Mouse (Mus musculus): ENCODE data around the gene Pop7. TPM values are rescaled to one million over a fixed set of nuclear protein-coding genes. Genes with fewer than 3 reads are reported as not detected.

Pop7 gene
- polyA plus RNA-seq, 1 experiment from 2014 or later = 57.8 TPM

DNA sequence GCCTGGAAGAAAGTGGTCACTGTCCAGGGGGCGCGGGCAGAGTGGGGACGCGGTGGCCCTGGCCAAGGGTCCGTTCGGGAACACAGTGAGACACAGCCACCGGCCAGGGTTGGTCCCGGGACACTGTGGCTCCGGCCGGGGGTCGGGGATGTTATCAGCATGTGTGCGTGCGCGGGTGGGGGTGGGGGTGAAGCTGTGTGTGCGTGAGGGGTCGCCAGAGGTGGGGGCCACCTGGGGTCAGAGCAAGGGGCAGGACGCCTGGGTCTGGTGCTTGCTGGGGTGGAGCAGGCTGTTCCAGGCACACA lies 16.5 kb downstream of the Pop7 start:
- 0 out of 2 replicates have a peak, but pooled peaks have one; percentile 21 for ATAC-seq (ENCODE audit: low FRiP score, low TSS enrichment)
- H3K4me3 ChIP-seq (ENCODE audit: low read length) = peak overlapping the region; percentile 27
- 0 out of 2 replicates have a peak, but pooled peaks cover 8% of the 10 kb centered on the region for H3K27me3 ChIP-seq (ENCODE audit: control insufficient read depth, insufficient read depth, low read length)
- 3% methylated on average over 17 of the region's 17 CpGs for WGBS
- H3K9ac ChIP-seq (ENCODE audit: low read depth, low read length) = peak overlapping the region; percentile 9
- H3K36me3 ChIP-seq (ENCODE audit: control insufficient read depth, insufficient read depth, low read length) = no peaks in the 10 kb centered on the region
- H3K4me1 ChIP-seq (ENCODE audit: control insufficient read depth, insufficient read depth, low read length) = no peaks in the 10 kb centered on the region
- peak overlapping the region; percentile 47 for H3K4me2 ChIP-seq (replicated peaks; ENCODE audit: low read depth, low read length)
- H3K27ac ChIP-seq (ENCODE audit: low read depth, low read length) = no peak overlapping the region
- no peaks in the 10 kb centered on the region for H3K9me3 ChIP-seq (ENCODE audit: control insufficient read depth, low read length)

DNA sequence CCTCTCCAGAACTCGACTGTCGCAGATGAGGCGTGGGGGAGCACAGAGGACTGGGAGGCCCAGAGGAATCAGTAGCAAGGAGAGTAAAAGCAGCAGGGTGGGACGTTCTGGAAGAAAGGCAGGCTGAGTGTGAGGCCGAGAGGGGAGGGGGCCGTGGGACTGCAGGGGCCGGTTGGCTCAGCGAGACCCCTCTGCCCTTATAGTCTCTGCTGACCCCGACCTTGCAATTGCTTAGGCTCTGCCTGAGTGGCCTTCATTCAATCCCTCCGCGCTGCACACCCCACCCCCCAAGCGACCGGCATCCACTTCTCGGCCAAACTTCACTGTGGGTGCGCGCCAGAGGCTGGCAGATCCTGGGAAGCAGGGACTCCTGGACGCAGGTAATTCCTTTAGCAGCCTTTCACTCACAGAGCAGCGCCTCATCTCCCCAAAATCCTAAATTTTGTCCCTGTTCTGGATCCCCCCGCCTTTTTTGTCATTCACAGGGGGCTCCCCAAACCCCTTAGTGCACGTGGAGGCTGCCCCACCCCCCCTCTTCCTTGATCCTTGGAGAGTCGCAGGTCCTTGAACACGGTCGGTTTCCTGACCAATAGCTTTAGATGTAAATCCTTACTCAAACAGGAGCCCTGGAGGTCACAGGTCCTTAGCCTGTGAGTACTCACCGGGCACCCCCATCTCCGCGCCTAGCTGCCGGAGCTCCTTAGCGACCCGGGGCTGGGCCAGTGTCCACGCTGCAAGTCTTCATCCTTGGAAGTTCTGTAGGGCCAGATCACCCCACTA lies 17.1 kb downstream of the Pop7 start:
- Histone ChIP-seq H3K9ac (ENCODE audit: low read depth, low read length) (peak overlapping the region; percentile 9; the same call in 1 of the 2 replicates), H3K27ac (ENCODE audit: low read depth, low read length) (no peak overlapping the region), H3K27me3 (ENCODE audit: control insufficient read depth, insufficient read depth, low read length) (0 out of 2 replicates have a peak, but pooled peaks cover 8% of the 10 kb centered on the region), H3K4me3 (ENCODE audit: low read length) (peak overlapping the region; percentile 27), H3K9me3 (ENCODE audit: control insufficient read depth, low read length) (no peaks in the 10 kb centered on the region), H3K4me1 (ENCODE audit: control insufficient read depth, insufficient read depth, low read length) (no peaks in the 10 kb centered on the region), H3K36me3 (ENCODE audit: control insufficient read depth, insufficient read depth, low read length) (no peaks in the 10 kb centered on the region), H3K4me2 (replicated peaks; ENCODE audit: low read depth, low read length) (peak overlapping the region; percentile 47)
- 9% methylated on average over 30 of the region's 30 CpGs for WGBS
- no peak for ATAC-seq (ENCODE audit: low FRiP score, low TSS enrichment)

- 36% methylated on average over 8 of the region's 8 CpGs for WGBS
- 0 out of 2 replicates have a peak, but pooled peaks cover 8% of the 10 kb centered on the region for H3K27me3 ChIP-seq (ENCODE audit: control insufficient read depth, insufficient read depth, low read length)
- H3K9ac ChIP-seq (ENCODE audit: low read depth, low read length) = no peak overlapping the region
- no peak for ATAC-seq (ENCODE audit: low FRiP score, low TSS enrichment)
- H3K4me2 ChIP-seq (replicated peaks; ENCODE audit: low read depth, low read length) = no peak overlapping the region
- no peaks in the 10 kb centered on the region for H3K36me3 ChIP-seq (ENCODE audit: control insufficient read depth, insufficient read depth, low read length)
- H3K4me3 ChIP-seq (ENCODE audit: low read length) = no peak overlapping the region
- H3K27ac ChIP-seq (ENCODE audit: low read depth, low read length) = no peak overlapping the region
- no peaks in the 10 kb centered on the region for H3K4me1 ChIP-seq (ENCODE audit: control insufficient read depth, insufficient read depth, low read length)
- H3K9me3 ChIP-seq (ENCODE audit: control insufficient read depth, low read length) = no peaks in the 10 kb centered on the region
These were observed 20.4 kb downstream of the Pop7 start for GRCm38 (mm10) chr5:137481897-137482296.

DNA sequence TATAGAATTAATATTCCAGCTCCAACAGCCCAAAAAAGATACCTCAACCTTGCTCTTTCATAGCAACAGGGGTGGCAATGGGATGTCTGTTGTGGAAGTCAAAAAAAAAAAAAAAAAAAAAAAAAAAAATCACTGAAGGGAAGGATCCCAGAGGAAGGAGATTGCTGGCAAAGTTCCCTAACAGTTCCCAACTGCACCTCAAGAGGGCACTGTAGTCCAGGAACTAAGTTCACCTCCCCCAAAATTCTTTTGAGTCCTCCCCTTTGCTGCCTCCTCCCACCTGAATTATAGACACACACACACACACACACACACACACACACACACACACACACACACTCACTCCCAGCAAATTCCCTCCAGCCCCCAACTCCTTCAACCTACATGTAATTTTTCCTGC lies 21.2 kb downstream of the Pop7 start:
- ATAC-seq (ENCODE audit: low FRiP score, low TSS enrichment) = no peak
- Histone ChIP-seq H3K36me3 (ENCODE audit: control insufficient read depth, insufficient read depth, low read length) (no peaks in the 10 kb centered on the region), H3K4me3 (ENCODE audit: low read length) (no peak overlapping the region), H3K4me1 (ENCODE audit: control insufficient read depth, insufficient read depth, low read length) (no peaks in the 10 kb centered on the region), H3K9me3 (ENCODE audit: control insufficient read depth, low read length) (no peaks in the 10 kb centered on the region), H3K27me3 (ENCODE audit: control insufficient read depth, insufficient read depth, low read length) (0 out of 2 replicates have a peak, but pooled peaks cover 5% of the 10 kb centered on the region), H3K27ac (ENCODE audit: low read depth, low read length) (no peak overlapping the region), H3K9ac (ENCODE audit: low read depth, low read length) (no peak overlapping the region), H3K4me2 (replicated peaks; ENCODE audit: low read depth, low read length) (no peak overlapping the region)

DNA sequence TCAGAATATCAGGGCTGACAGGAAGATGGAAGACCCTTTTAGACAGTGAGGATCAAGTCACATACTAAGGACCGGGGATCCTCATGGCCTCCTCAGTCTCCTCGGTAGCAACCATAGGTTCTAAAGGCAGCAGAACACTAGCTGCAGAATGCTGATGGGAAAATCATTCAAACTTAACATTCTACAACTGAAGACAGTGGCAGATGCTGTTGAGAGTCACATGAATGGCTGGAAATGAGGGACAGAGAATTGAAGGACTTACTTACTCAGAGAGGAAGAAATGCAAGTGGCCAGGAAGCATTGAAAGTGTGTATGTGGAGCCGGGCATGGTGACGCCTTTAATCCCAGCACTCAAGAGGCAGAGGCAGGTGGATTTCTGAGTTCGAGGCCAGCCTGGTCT lies 25.4 kb downstream of the Pop7 start, which contains the start of gene Zan:
TSS of gene Zan (minus strand) at position 101 of the 400 bp plus-strand sequence.
- Histone ChIP-seq H3K36me3 (ENCODE audit: control insufficient read depth, insufficient read depth, low read length) (no peaks in the 10 kb centered on the region), H3K27me3 (ENCODE audit: control insufficient read depth, insufficient read depth, low read length) (no peaks in the 10 kb centered on the region), H3K4me1 (ENCODE audit: control insufficient read depth, insufficient read depth, low read length) (no peaks in the 10 kb centered on the region), H3K27ac (ENCODE audit: low read depth, low read length) (no peak within 1 kb of the TSS), H3K9me3 (ENCODE audit: control insufficient read depth, low read length) (no peaks in the 10 kb centered on the region), H3K4me3 (ENCODE audit: low read length) (no peak within 1 kb of the TSS), H3K4me2 (replicated peaks; ENCODE audit: low read depth, low read length) (no peak within 1 kb of the TSS), H3K9ac (ENCODE audit: low read depth, low read length) (no peak within 1 kb of the TSS)
- WGBS = 83% methylated on average over 5 of the region's 5 CpGs
- no peak for ATAC-seq (ENCODE audit: low FRiP score, low TSS enrichment)

DNA sequence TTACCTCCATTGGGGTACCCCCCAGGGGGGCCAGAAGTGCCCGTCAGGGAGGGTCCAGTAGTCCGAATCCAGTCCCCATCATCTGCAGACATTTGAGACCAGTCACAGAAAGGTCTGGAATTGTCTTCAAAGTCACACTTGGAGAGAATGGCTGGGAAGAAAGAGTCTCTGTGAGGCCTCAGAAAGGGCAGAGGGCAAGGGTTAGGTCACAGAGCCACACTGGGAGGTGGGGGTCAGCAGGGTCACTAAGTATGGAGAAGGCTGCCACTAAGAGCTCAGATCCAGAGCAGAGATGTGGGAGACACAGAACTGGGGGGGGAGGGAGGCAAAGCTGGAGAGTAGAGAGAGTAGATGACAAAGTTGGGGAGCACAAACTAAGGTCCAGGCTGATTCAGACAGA lies 28.0 kb downstream of the Pop7 start:
- Histone ChIP-seq H3K4me1 (ENCODE audit: control insufficient read depth, insufficient read depth, low read length) (peaks cover 6% of the 10 kb centered on the region; the same call in 1 of the 2 replicates), H3K27me3 (ENCODE audit: control insufficient read depth, insufficient read depth, low read length) (no peaks in the 10 kb centered on the region), H3K9me3 (ENCODE audit: control insufficient read depth, low read length) (no peaks in the 10 kb centered on the region), H3K4me3 (ENCODE audit: low read length) (no peak overlapping the region), H3K36me3 (ENCODE audit: control insufficient read depth, insufficient read depth, low read length) (no peaks in the 10 kb centered on the region), H3K27ac (ENCODE audit: low read depth, low read length) (no peak overlapping the region), H3K9ac (ENCODE audit: low read depth, low read length) (no peak overlapping the region), H3K4me2 (replicated peaks; ENCODE audit: low read depth, low read length) (no peak overlapping the region)
- 35% methylated on average over 2 of the region's 2 CpGs for WGBS
- no peak for ATAC-seq (ENCODE audit: low FRiP score, low TSS enrichment)

DNA sequence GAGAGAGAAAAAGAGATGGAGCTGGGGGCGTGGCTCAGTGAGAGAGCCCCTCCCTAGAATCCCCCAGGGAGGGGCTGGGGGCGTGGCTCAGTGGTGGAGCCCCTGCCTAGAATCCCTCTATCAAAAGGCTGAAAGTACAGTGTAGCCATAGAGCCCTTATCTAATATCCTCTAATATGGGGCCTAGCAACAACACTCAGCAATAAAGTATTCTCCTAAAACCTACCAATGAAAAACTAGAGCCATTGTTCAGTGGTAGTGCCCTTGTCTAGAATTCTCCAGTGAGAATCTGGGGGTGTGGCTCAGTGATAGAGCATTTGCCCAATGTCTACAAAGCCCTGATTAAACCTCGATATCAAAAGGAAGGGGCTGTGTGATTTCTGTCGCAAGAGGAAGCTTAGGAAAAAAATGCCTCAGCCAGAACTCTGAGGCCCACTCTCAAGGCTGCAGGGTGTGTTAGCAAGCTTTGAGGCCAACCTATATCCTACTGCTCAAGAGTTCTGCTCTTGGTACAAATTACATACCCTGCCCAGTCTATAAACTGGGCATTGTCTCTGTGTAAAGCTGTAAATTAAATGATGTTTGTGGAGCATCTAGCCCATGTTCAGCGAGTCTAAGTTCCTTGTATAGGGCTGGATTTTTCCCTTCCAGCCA lies 29.9 kb downstream of the Pop7 start:
- no peak overlapping the region for H3K27ac ChIP-seq (ENCODE audit: low read depth, low read length)
- no peak for ATAC-seq (ENCODE audit: low FRiP score, low TSS enrichment)
- no peak overlapping the region for H3K9ac ChIP-seq (ENCODE audit: low read depth, low read length)
- H3K4me3 ChIP-seq (ENCODE audit: low read length) = no peak overlapping the region
- peaks cover 6% of the 10 kb centered on the region; the same call in 1 of the 2 replicates for H3K4me1 ChIP-seq (ENCODE audit: control insufficient read depth, insufficient read depth, low read length)
- H3K36me3 ChIP-seq (ENCODE audit: control insufficient read depth, insufficient read depth, low read length) = no peaks in the 10 kb centered on the region
- 74% methylated on average over 5 of the region's 5 CpGs for WGBS
- H3K4me2 ChIP-seq (replicated peaks; ENCODE audit: low read depth, low read length) = no peak overlapping the region
- no peaks in the 10 kb centered on the region for H3K27me3 ChIP-seq (ENCODE audit: control insufficient read depth, insufficient read depth, low read length)
- no peaks in the 10 kb centered on the region for H3K9me3 ChIP-seq (ENCODE audit: control insufficient read depth, low read length)

GRCm38 (mm10) chr5:137466946-137467345 lies 35.4 kb downstream of the Pop7 start:
- ATAC-seq (ENCODE audit: low FRiP score, low TSS enrichment) = no peak

GRCm38 (mm10) chr5:137465049-137465448 lies 37.3 kb downstream of the Pop7 start:
- Histone ChIP-seq H3K4me3 (ENCODE audit: low read length) (no peak overlapping the region), H3K9me3 (ENCODE audit: control insufficient read depth, low read length) (no peaks in the 10 kb centered on the region), H3K27ac (ENCODE audit: low read depth, low read length) (no peak overlapping the region), H3K4me2 (replicated peaks; ENCODE audit: low read depth, low read length) (no peak overlapping the region), H3K9ac (ENCODE audit: low read depth, low read length) (no peak overlapping the region), H3K27me3 (ENCODE audit: control insufficient read depth, insufficient read depth, low read length) (no peaks in the 10 kb centered on the region), H3K36me3 (ENCODE audit: control insufficient read depth, insufficient read depth, low read length) (no peaks in the 10 kb centered on the region), H3K4me1 (ENCODE audit: control insufficient read depth, insufficient read depth, low read length) (peaks cover under 1% of the 10 kb centered on the region; the same call in 1 of the 2 replicates)
- no peak for ATAC-seq (ENCODE audit: low FRiP score, low TSS enrichment)
- WGBS = 45% methylated on average over 3 of the region's 3 CpGs

More at GRCm38 (mm10) chr5:137466946-137467345, 35.4 kb downstream of the Pop7 start:
- H3K27me3 ChIP-seq (ENCODE audit: control insufficient read depth, insufficient read depth, low read length) = no peaks in the 10 kb centered on the region
- no peaks in the 10 kb centered on the region for H3K36me3 ChIP-seq (ENCODE audit: control insufficient read depth, insufficient read depth, low read length)
- H3K4me3 ChIP-seq (ENCODE audit: low read length) = no peak overlapping the region
- 96% methylated on average over 6 of the region's 6 CpGs for whole genome bisulfite sequencing
- no peak overlapping the region for H3K27ac ChIP-seq (ENCODE audit: low read depth, low read length)
- no peak overlapping the region for H3K4me2 ChIP-seq (replicated peaks; ENCODE audit: low read depth, low read length)
- H3K9me3 ChIP-seq (ENCODE audit: control insufficient read depth, low read length) = no peaks in the 10 kb centered on the region
- H3K4me1 ChIP-seq (ENCODE audit: control insufficient read depth, insufficient read depth, low read length) = peaks cover 6% of the 10 kb centered on the region; the same call in 1 of the 2 replicates
- H3K9ac ChIP-seq (ENCODE audit: low read depth, low read length) = no peak overlapping the region

Data from kidney, embryonic 14.5 days (tissue).